Mouse (Mus musculus): ENCODE measurements at regions not wholly inside any gene's neighbourhood (a gene's known extent, or its start where the extent isn't known, plus 50 kb on each side); places are given as distances from the start of the nearest gene placed in this dataset.

- H3K4me3 ChIP-seq (ENCODE audit: insufficient read depth, low read depth, low read length) = no peak overlapping the region
- 77% methylated on average over 2 of the region's 2 CpGs for WGBS
- no peaks in the 10 kb centered on the region for H3K4me1 ChIP-seq (ENCODE audit: control insufficient read depth, insufficient read depth, low read length)
- TF ChIP-seq CTCF (IDR thresholded peaks at IDR 0.05; ENCODE audit: insufficient read depth, low read depth, low read length) (no peak), POLR2A (IDR thresholded peaks at IDR 0.05; ENCODE audit: insufficient read depth, low read depth, low read length) (no peak)
- no peak overlapping the region for H3K27ac ChIP-seq (ENCODE audit: insufficient read depth, low read depth, low read length)
Observed at GRCm38 (mm10) chr10:126267321-126267998, 301.5 kb downstream of the Lrig3 start.

GRCm38 (mm10) chr10:126257171-126257570, 291.2 kb downstream of the Lrig3 start:
- no peaks in the 10 kb centered on the region for H3K4me1 ChIP-seq (ENCODE audit: control insufficient read depth, insufficient read depth, low read length)
- 76% methylated on average over 8 of the region's 8 CpGs for WGBS
- no peak overlapping the region for H3K27ac ChIP-seq (ENCODE audit: insufficient read depth, low read depth, low read length)
- no peak overlapping the region for H3K4me3 ChIP-seq (ENCODE audit: insufficient read depth, low read depth, low read length)
- TF ChIP-seq CTCF (IDR thresholded peaks at IDR 0.05; ENCODE audit: insufficient read depth, low read depth, low read length) = no peak
- no peak for TF ChIP-seq POLR2A (IDR thresholded peaks at IDR 0.05; ENCODE audit: insufficient read depth, low read depth, low read length)

- 92% methylated on average over 4 of the region's 4 CpGs for WGBS
- TF ChIP-seq CTCF (IDR thresholded peaks at IDR 0.05; ENCODE audit: insufficient read depth, low read depth, low read length) = no peak
- no peak for TF ChIP-seq POLR2A (IDR thresholded peaks at IDR 0.05; ENCODE audit: insufficient read depth, low read depth, low read length)
- H3K4me1 ChIP-seq (ENCODE audit: control insufficient read depth, insufficient read depth, low read length) = no peaks in the 10 kb centered on the region
Observed at GRCm38 (mm10) chr10:126254198-126254597, 288.2 kb downstream of the Lrig3 start.

GRCm38 (mm10) chr10:126249176-126249575, 283.2 kb downstream of the Lrig3 start:
- 34% methylated on average over 12 of the region's 12 CpGs for WGBS

More at GRCm38 (mm10) chr10:126254198-126254597, 288.2 kb downstream of the Lrig3 start:
- no peak overlapping the region for H3K4me3 ChIP-seq (ENCODE audit: insufficient read depth, low read depth, low read length)
- H3K27ac ChIP-seq (ENCODE audit: insufficient read depth, low read depth, low read length) = no peak overlapping the region

GRCm38 (mm10) chr10:126243051-126243450, 277.1 kb downstream of the Lrig3 start:
- Histone ChIP-seq H3K4me3 (ENCODE audit: insufficient read depth, low read depth, low read length) (no peak overlapping the region), H3K4me1 (ENCODE audit: control insufficient read depth, insufficient read depth, low read length) (no peaks in the 10 kb centered on the region), H3K27ac (ENCODE audit: insufficient read depth, low read depth, low read length) (no peak overlapping the region)
- WGBS = 95% methylated on average over 7 of the region's 7 CpGs
- TF ChIP-seq POLR2A (IDR thresholded peaks at IDR 0.05; ENCODE audit: insufficient read depth, low read depth, low read length) (no peak), CTCF (IDR thresholded peaks at IDR 0.05; ENCODE audit: insufficient read depth, low read depth, low read length) (no peak)

More at GRCm38 (mm10) chr10:126249176-126249575, 283.2 kb downstream of the Lrig3 start:
- Histone ChIP-seq H3K27ac (ENCODE audit: insufficient read depth, low read depth, low read length) (no peak overlapping the region), H3K4me1 (ENCODE audit: control insufficient read depth, insufficient read depth, low read length) (no peaks in the 10 kb centered on the region), H3K4me3 (ENCODE audit: insufficient read depth, low read depth, low read length) (no peak overlapping the region)
- TF ChIP-seq CTCF (IDR thresholded peaks at IDR 0.05; ENCODE audit: insufficient read depth, low read depth, low read length) (no peak), POLR2A (IDR thresholded peaks at IDR 0.05; ENCODE audit: insufficient read depth, low read depth, low read length) (no peak)

GRCm38 (mm10) chr10:126239536-126239935, 273.6 kb downstream of the Lrig3 start:
- WGBS = 49% methylated on average over 4 of the region's 4 CpGs

More at GRCm38 (mm10) chr10:126239536-126239935, 273.6 kb downstream of the Lrig3 start:
- H3K27ac ChIP-seq (ENCODE audit: insufficient read depth, low read depth, low read length) = no peak overlapping the region
- H3K4me1 ChIP-seq (ENCODE audit: control insufficient read depth, insufficient read depth, low read length) = no peaks in the 10 kb centered on the region
- no peak overlapping the region for H3K4me3 ChIP-seq (ENCODE audit: insufficient read depth, low read depth, low read length)
- TF ChIP-seq CTCF (IDR thresholded peaks at IDR 0.05; ENCODE audit: insufficient read depth, low read depth, low read length) = no peak
- TF ChIP-seq POLR2A (IDR thresholded peaks at IDR 0.05; ENCODE audit: insufficient read depth, low read depth, low read length) = no peak
